Mouse (Mus musculus) adrenal gland, postnatal 14 days (tissue): ENCODE results near the gene Olfr410. TPM values are rescaled to one million over a fixed set of nuclear protein-coding genes. Genes with fewer than 3 reads are reported as not detected.
A peak's percentile ranks its signal among the peaks of the same experiment; 100 is the strongest.

Experiments
- DNase-seq: peaks from one replicate; pipeline ENCODE4 v3.0.0; 2021; ENCODE audit warnings: mixed read lengths
- long read RNA-seq, 2 experiments: library from polyadenylated mRNA; stranded (forward); transcript quantifications; one replicate each; pipeline ENCODE4 v2.0.0; 2021
- total RNA-seq: library from RNA; stranded (reverse); gene quantifications from 2 replicates; pipeline ENCODE4 v1.2.3, GENCODE M21; 2021

Olfr410 gene
- not detected in 2 replicates for total RNA-seq
- long read RNA-seq, experiment 1: 0 reads
- long read RNA-seq, experiment 2: 0 reads

GRCm38 (mm10) chr11:74337931-74338330 lies at the start of gene Olfr410:
Olfr410 (minus strand) TSS chr11:74338031.
- no peak for DNase-seq

- DNase-seq: no peak
Observed at GRCm38 (mm10) chr11:74387203-74387602, 49.4 kb upstream of the Olfr410 start.

- peak; percentile 64 for DNase-seq
Observed at GRCm38 (mm10) chr11:74385674-74386073, 47.8 kb upstream of the Olfr410 start.

GRCm38 (mm10) chr11:74379166-74379873 lies 41.5 kb upstream of the Olfr410 start:
- peak; percentile 65 for DNase-seq

GRCm38 (mm10) chr11:74376847-74377246 lies 39.0 kb upstream of the Olfr410 start:
- peak; percentile 75 for DNase-seq

- DNase-seq: peak; percentile 83
Observed at GRCm38 (mm10) chr11:74371393-74372100, 33.7 kb upstream of the Olfr410 start.

- no peak for DNase-seq
Observed at GRCm38 (mm10) chr11:74361769-74362168, 23.9 kb upstream of the Olfr410 start, which contains the start of gene Olfr412. Olfr412 (plus strand) TSS chr11:74362069.

GRCm38 (mm10) chr11:74352550-74352949 lies 14.7 kb upstream of the Olfr410 start, which contains the start of gene Olfr411:
Olfr411 (minus strand) TSS chr11:74352650.
- DNase-seq: no peak

- no peak for DNase-seq
Observed at GRCm38 (mm10) chr11:74328781-74329180, 9.1 kb downstream of the Olfr410 start.

- DNase-seq: no peak
Observed at GRCm38 (mm10) chr11:74326044-74326443, 11.8 kb downstream of the Olfr410 start.

- no peak for DNase-seq
Observed at GRCm38 (mm10) chr11:74287256-74287655, 50.6 kb downstream of the Olfr410 start.

- DNase-seq: no peak
Observed at GRCm38 (mm10) chr11:74283436-74283835, 54.4 kb downstream of the Olfr410 start, which contains the start of gene Olfr59. Olfr59 (plus strand) TSS chr11:74283736.

Other genes starting within 250 kb of the Olfr410 start
- gene Olfr401, start 224.3 kb downstream of the Olfr410 start, total RNA-seq: not detected in 2 replicates
- not detected in 2 replicates for gene Olfr402, start 184.5 kb downstream of the Olfr410 start, total RNA-seq
- gene Olfr403, start 151.8 kb downstream of the Olfr410 start, total RNA-seq: not detected in 2 replicates
- not detected in 2 replicates for gene Olfr43, start 126.7 kb downstream of the Olfr410 start, total RNA-seq
- gene Olfr406, start 78.2 kb downstream of the Olfr410 start, total RNA-seq: not detected in 2 replicates
- gene Olfr59, start 54.3 kb downstream of the Olfr410 start, total RNA-seq: not detected in 2 replicates
- not detected in 2 replicates for gene Olfr411, start 14.6 kb upstream of the Olfr410 start, total RNA-seq
- not detected in 2 replicates for gene Olfr412, start 24.0 kb upstream of the Olfr410 start, total RNA-seq